Mouse (Mus musculus) v-Abl transformed pro-B cells (cell line): ENCODE results near the gene Coq8b.
"Not testable (repeated sequence)": the region's sequence is repeated elsewhere in the genome, so short reads cannot be mapped to it uniquely, and the experiment has no call there.

Experiments used
- in situ Hi-C, 2 experiments: fragments of 400-800 bp; cut with MboI; formaldehyde crosslinking; loops; one replicate each; pipeline ENCODE4 v1.15.1; 2025; ENCODE audit not compliant: unreplicated experiment in 2 of 2

Gene Coq8b

DNA sequence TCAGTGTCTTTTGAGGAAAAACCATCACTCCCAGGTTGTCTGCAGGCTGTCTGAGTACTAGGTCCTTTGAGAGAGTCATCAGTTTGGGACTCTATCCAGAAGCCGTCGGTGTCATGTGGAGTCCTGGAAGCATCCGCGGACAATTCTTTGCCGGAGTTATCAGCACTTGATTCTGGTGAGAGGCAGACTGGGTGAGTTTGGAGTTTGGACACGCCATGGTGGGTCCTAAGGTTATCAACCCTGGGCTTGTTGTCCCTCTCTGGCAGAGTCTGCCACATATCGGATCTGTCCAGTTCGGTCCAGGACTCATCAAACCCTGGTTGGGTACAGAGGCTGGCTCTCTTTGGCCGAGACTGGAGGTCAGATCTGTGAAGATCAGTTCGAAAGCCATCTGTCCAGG lies 5.1 kb upstream of the Coq8b start:
- in situ Hi-C loops: loop anchor here in 1 of 2 experiments (5.0 kb wide), 1 partner anchor 40 kb away; no protein-coding TSS in a partner anchor

DNA sequence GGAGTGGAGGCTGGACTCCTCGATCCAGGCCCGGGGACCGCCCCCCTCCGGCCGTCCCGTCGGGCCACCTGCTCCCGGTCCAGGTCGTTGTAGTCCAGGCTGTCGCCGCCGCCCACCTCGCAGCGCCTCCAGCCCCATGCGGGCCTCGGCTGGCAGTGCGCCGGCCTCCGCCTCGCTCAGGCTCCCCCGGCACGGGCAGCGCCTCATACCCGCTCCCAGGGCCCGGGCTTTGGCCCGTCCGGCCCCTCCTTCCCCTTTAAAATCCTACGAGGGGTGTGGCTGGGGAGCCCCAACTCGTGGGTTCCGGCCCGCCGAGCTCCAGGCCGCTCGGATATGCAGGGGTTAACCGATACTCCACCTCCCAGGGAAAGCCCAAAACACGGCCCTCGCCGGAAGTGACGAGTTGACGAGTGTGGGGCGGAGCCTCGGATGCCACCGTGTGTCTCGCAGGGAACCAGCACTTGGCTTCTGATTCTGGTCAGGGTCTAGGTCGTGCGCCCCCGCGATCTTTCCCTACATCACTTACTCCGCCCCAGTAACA lies 4.5 kb upstream of the Coq8b start, which contains the start of gene Itpkc:
Gene Itpkc (minus strand): TSS at position 381 of the 541 bp plus-strand sequence.
- in situ Hi-C loops: loop anchor here in 1 of 2 experiments (5.0 kb wide), 1 partner anchor 41 kb away; no protein-coding TSS in a partner anchor

DNA sequence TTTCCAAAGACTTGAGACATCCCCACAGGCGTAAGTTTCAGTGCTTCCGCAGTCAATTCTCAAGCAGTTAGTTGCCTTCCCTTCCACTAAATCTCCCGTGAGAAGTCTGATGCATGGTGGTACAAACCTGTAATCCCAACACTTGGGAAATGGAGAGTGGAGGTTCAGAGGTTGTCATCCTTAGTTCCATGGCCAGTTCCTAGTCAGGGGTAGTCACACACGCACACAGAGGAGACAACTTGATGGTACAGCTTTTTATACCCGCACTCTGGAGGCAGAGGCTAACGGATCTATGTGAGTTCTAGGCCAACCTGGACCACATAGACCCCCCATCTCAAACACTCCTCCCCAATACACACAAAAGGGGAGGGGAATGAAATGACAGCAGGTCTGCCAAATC lies 4.0 kb upstream of the Coq8b start:
- in situ Hi-C loops: loop anchor here in 1 of 2 experiments (5.0 kb wide), 1 partner anchor 42 kb away; no protein-coding TSS in a partner anchor

DNA sequence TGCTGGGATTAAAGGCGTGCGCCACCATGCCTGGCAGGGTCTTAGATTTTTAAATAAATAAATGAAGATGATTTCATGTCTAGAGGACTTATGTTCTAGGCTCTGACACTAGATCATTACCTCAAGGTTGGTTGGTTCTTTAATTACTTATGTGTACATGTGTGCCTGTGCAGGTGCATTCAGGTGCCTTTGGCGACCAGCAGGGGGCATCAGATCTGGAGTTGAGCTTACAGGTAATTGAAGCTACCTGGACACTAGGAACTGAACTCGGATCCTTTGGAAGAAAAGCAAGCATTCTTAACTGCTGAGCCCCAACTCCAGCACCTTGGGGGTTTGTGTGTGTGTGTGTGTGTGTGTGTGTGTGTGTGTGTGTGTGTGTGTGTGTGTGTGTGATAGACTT lies 2.0 kb upstream of the Coq8b start:
- in situ Hi-C loops: no loop called here

DNA sequence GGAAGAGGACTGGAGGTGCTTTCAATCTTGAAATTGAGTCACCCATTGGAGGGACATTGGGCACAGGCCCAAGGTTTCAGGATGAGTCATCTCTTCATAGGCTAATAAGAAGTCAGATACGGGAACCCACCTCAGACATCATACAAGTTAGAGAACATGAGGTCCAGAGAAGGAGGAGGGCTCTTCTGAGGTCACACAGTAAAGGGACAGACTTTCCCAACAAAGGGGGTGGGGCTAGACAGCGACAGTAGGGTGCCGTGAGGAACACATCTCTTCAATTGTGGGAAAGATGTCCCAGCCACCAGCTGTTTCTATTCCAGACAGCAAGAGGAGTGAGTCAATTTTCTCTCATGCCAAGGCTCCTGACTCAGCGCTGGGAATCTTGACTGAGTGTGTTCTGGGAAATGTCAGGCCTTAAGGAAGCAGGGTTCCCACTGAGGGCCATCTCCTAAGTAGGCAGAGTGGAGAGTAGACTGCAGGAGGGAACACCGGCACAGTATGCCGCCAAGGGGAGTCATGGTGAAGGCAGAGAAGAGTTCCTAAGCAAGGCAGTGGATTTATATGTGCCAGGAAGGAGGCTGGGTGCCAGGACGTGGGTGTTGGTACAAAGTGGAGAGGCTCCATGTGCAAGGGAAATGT lies 1.0 kb upstream of the Coq8b start:
- in situ Hi-C loops: no loop called here

DNA sequence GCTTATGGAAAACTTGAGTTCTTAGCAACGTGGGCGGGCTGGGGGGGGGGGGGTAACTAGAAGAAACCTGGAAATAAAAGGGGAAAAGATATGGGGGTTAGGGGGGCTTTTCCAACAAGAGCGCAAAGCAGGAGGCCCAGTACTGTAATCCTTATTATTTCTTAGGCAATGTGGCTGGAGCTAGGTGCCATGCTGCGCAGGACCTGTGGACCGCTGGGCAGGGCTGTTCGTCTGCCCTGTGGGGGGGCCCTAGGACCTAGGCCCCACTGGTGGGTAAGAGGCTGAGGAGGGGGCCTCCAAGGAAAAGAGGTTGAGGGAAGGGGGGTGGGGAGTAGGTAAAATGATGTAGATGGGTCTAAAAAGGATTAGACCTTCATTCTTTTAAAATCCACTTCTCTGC lies 477 bp downstream of the Coq8b start:
- in situ Hi-C loops: no loop called here

DNA sequence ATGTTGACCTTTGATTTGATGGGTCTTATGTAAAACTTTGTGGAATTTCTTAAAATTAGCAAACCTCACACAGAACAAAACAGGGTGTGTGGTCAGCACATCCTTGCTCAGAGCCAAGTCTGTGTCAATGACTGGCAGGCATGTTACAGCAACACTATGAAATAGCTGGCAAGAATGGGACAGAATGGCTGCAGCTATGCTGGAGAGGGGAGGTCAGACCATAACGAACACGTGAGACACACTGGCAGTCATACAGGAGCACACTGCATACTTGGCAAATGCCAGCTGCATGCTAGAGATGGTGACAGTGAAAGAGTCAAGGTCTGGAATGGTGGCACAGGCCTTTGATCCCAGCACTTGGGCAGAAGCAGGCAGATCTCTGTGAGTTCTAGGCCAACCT lies 2.9 kb downstream of the Coq8b start:
- in situ Hi-C loops: no loop called here

DNA sequence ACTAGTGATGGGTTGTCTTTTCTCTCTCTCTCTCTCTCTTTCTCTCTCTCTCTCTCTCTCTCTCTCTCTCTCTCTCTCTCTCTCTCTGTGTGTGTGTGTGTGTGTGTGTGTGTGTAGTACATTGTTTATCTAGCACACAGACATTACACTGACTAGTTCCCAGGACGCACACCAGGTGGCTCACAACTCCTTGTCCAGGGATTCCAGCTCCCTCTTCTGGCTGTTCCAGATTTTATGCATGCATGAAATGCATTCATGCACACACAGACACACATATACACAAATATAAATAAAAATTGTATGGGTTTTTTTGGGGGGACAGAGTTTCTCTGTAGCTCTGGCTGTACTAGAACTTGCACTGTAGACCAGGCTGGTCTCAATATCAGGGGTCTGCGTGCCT lies 4.7 kb downstream of the Coq8b start:
- in situ Hi-C loops: no loop called here

DNA sequence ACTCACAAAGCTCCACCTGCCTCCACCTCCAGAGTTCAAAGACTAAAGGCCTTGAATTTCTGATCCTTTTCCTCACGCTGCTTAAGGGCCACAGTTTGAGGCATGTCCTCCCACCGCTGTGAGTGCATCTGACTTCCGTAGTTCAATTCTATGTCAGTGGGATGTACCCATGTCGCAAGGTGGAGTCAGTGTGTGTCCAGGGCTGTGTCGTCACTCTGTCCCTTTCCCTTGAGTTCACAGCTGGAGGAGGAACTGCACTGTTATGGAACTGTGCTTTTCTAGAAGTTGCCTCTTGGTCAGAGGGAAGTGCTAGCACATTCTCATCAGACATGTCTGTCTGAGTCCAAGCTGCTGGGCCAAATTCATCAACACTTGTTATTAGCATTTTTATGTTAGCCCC lies 5.7 kb downstream of the Coq8b start:
- in situ Hi-C loops: no loop called here

DNA sequence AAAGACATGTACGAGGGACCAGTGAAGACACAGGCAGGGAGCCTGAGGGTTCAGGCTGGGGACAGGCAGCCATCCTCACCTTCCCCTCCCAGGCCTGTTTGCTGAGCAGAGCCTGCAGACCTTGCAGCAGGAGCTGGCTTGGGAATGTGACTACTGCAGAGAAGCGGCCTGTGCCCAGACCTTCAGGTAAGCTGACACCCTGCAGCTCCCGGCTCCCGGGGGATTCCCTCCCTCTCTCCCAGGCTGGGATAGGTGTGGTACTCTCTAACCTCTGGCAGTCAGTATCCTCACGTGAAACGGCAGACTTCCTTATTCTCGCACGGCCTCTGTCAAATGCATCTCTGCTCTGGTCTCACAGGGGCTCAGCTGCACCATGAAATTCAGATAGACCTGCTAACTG lies 10.4 kb downstream of the Coq8b start:
- in situ Hi-C loops: no loop called here

DNA sequence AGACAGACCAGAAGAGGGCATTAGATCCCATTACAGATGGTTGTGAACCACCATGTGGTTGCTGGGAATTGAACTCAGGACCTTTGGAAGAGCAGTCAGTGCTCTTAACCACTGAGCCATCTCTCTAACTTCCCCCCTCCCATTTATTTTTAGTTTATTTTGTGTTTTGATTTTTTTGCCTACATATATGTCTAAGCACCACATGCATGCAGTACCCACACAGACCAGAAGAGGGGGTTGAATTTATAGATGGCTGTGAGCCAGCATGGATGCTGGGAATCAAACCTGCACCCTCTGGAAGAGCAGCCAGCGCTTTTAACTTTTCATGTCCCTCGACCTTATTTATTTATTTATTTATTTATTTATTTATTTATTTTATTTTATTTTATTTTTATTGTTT lies 11.3 kb downstream of the Coq8b start:
- in situ Hi-C loops: not testable (repeated sequence)

DNA sequence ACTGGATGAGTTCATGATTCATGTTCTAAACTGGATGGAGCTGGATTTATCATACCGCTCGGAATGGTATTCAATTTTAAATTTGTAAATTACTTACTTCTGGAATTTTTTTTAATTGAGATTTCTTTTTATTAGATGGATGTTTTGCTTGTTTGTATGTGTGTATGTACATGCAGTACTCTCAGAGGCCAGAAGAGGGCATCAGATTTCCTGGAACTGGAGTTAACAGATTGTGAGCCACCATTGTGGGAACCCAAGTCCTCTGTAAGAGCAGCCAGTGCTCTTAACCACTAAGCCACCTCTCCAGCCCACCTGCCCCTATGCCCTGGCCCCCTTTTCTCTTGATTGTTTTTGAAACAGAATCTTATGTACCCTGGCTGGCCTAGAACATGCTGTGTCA lies 16.3 kb downstream of the Coq8b start:
- in situ Hi-C loops: no loop called here

DNA sequence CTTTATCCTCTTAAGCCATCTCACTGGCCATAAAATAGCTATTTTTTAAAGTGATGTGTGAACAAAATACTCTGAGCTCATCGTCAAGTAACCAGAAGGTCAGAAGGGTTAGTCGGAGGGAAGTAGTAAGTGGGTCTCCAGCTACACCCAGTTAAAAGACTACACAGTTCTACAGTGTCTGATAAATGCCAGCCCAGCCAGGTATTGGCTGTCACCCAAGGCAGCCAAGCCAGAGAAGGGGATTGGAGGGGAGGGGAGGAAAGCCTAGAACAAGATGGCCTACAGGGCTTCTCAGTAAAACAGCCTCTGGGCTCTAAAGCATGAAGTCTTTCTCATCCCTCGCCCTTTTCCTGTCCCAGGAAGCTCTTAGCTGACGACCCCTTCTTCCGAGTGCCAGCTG lies 17.1 kb downstream of the Coq8b start:
- in situ Hi-C loops: no loop called here

DNA sequence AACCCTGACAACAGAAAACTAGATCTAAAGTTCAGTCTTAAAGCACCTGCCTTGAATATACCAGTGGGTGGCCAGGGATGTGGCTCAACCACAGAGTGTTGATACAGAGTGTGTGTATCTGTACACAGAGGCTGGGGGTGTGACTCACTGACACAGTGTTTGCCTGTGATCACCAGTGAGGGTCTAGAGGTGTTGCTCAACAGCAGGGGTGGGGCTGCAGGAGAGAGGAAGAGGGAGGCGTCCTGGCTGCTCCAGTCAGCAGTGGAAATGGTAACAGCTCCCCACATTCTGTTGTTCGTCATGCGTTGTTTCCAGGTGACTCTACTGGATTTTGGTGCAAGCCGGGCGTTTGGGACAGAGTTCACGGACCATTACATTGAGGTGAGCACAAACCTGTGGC lies 19.1 kb downstream of the Coq8b start:
- in situ Hi-C loops: no loop called here

DNA sequence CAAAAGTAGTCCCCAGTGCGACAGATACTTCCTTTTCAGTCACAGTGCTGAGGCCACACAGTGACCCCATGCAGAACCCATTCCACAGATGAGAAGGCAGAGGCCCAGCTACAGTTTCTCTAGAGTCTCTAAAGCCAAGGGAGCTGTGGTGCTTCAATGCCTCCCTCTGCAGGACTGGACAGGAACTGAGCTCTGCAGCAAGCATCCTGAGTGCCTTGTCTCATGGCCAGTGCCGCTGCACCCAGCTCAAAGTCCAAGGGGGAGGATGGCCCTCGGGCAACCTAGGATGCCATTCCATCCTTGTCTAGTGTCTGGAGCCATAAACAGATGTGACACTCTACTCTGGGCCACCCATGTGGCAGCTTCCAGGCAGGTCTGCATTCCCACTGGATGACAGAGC lies 22.9 kb downstream of the Coq8b start:
- in situ Hi-C loops: no loop called here

DNA sequence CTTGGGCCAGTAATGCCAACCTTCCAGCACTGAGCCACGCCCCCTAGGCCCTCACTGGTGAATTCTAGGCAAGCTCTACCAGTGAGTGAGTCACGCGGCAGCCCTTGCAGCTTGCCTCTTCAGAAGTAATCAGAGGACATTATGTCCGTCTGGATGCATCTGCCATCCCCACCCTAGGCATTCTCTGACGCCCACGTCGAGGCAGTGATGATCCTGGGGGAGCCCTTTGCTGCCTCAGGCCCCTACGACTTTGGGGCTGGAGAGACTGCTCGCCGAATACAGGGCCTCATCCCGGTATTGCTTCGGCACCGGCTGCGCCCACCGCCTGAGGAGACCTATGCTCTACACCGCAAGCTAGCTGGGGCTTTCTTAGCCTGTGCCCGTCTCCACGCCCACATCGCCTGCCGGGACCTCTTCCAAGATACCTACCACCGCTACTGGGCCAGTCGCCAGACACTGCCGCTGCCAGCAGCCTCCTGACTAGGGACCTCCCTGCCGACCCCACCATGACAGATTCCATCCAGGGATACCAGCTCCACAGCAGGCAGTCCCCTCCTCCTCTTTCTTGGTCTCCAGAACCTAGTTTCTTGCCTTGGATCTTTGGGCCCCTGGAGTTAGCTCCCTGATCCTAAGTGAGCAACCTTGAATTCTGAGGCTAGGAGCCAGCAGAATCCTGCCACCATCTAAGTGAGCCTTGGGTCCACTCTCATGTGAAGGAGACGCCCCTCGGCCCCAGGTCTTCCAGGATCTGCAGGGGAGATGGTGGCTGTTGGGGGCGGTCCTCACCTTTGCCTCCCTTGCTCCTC lies 24.4 kb downstream of the Coq8b start:
- in situ Hi-C loops: no loop called here

DNA sequence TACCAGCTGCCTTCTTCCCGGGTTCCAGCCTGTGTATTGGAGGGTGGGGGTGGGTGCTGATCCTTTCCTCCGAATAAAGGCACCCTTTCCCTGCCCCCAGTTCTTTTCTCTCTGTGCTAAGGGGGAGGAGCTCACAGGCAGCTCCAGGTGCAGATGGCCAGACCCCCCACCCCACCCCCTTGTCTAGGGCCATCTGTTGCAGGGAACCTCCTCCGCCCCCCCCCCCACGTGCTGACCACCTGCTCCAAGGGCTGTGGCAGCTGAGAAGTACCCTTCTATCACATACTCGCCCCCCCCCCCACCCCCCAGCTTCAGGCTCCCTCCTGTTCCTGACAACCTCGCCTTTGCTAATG lies 25.0 kb downstream of the Coq8b start:
- in situ Hi-C loops: no loop called here

DNA sequence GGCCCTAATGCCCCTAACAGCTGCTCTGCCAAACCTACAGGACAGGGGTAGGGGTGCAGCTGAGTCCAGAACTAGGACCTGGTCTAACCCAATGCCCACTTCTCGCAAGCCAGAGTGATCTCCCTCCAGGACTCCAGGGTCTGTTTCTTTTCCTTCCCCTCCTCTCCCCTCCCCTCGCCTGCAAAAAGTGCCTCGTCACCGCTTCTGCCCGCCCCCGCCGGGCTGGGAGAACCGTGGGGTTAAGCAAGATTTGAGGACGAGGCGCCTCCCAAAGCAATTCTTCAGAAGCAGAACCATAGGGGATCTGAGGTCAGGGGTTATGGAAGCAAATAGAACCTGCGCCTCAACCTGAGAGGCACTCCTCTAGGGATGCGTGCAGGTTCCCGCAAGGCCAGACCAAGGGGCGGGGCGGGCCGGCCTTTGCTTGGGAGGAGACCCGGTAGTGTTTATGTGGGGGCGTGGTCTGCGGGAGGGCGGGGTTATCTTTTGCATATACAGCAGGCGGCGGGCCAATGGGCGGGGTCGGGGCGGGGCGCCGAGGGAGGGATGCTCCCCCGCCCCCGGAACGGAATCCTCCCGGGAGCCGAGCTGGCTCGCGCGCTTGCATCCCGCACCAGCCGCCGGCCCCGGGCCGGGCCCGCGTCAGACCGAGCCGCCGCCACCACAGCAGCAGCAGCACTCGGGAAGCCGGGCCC lies 25.5 kb downstream of the Coq8b start, which contains the start of gene Numbl:
Gene Numbl (plus strand): TSS at position 229 of the 695 bp plus-strand sequence.
- in situ Hi-C loops: no loop called here

DNA sequence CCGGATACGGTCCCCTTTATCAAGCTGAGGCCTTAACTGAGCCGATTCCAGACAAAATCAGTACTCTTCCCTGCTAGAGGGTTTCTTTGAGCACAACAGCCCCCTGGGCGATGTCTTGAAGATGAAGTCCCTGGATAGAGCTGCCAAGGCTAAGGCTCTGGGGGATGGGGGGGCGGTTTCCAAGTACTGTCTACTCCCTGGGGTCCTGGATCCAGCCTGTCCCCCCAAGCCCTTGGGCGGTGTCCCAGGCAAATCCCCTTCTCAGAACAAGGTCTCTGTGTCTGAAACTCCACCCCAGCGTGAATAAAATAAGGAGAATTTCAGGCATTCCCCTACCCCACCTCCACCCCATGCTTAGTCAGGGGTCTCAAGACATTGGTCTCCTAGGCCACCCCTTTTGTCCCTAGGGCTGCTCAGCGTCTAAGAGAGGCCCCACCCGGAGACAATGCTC lies 26.5 kb downstream of the Coq8b start:
- in situ Hi-C loops: no loop called here

DNA sequence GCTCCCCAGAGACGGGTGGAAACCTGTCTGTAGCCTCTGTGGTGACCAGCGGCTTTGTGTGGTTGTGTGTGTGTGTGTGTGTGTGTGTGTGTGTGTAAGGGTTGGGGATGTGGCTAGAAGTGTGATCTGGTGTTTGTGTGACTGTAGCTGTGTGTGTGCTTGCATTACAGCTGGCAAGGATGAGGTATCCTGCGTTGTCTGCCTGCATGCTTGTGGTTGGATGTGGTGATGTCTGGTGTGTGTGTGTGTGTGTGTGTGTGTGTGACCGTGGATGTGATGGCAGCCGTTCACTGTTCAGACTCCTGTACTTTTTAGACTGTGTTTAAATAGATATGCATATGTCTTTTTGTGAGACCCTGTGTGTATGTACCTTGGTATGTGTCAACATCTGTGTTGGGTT lies 26.9 kb downstream of the Coq8b start:
- in situ Hi-C loops: no loop called here

DNA sequence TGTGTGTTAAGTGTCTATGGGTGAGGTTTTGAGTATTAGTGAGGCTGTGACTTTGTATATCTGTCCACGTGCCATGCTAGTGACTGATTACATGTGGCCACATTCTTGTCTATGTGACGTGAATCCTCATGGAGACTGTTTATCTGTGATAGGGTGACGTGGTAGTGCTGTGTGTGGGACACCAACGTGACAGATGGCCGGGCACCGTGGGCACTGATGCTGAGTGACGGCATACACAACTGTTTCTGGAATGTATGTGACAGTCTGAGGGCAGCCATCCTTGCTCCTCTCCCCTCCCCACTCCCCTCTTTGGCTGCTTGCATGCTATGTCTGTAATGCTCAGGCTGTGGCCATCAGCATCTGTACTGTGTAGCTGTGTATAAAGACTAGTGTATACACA lies 28.0 kb downstream of the Coq8b start:
- in situ Hi-C loops: no loop called here
